In genomic region chr4:62525489-62525811, GRCm38 (mm10) we compare ENCODE assay signal across 7 mouse cellular contexts. TPM values are rescaled to one million over a fixed set of nuclear protein-coding genes. Genes with fewer than 3 reads are reported as not detected.
DNase-seq lines count a peak whose midpoint lies in the region; ATAC-seq and TF ChIP-seq lines count a peak whose summit lies in the region.

No protein-coding gene starts in this region.

- H3K9ac ChIP-seq in lung, embryonic 16.5 days (ENCODE audit: low read length), result peak overlapping the region; percentile 58
- peak overlapping the region; percentile 20; the same call in 1 of the 2 replicates for H3K9ac ChIP-seq in forebrain, embryonic 11.5 days (ENCODE audit: low read length)
- no peak overlapping the region for H3K9ac ChIP-seq in limb, embryonic 14.5 days (ENCODE audit: low read depth, low read length, severe bottlenecking)
- no peak overlapping the region for H3K9ac ChIP-seq in stomach, embryonic 15.5 days

- H3K4me1 ChIP-seq in lung, embryonic 16.5 days (replicated peaks; ENCODE audit: control insufficient read depth, insufficient read depth, low read length), result peaks cover 8% of the 10 kb centered on the region
- H3K4me1 ChIP-seq in forebrain, embryonic 11.5 days (replicated peaks; ENCODE audit: control insufficient read depth, insufficient read depth, low read length), result peaks cover 5% of the 10 kb centered on the region; the same call in 1 of the 2 replicates
- peaks cover 8% of the 10 kb centered on the region; the same call in 1 of the 2 replicates for H3K4me1 ChIP-seq in limb, embryonic 14.5 days (ENCODE audit: control insufficient read depth, insufficient read depth, low read length)
- peaks cover 10% of the 10 kb centered on the region for H3K4me1 ChIP-seq in stomach, embryonic 15.5 days

- H3K27ac ChIP-seq in lung, embryonic 16.5 days (ENCODE audit: low read length), result no peak overlapping the region
- H3K27ac ChIP-seq in forebrain, embryonic 11.5 days (ENCODE audit: low read depth, low read length), result no peak overlapping the region
- H3K27ac ChIP-seq in limb, embryonic 14.5 days (replicated peaks; ENCODE audit: low read depth, low read length), result no peak overlapping the region
- no peak overlapping the region for H3K27ac ChIP-seq in stomach, embryonic 15.5 days

- H3K36me3 ChIP-seq in lung, embryonic 16.5 days (ENCODE audit: control insufficient read depth, insufficient read depth, low read length), result peaks cover 6% of the 10 kb centered on the region
- no peaks in the 10 kb centered on the region for H3K36me3 ChIP-seq in forebrain, embryonic 11.5 days (ENCODE audit: control insufficient read depth, insufficient read depth, low read length)
- peaks cover 10% of the 10 kb centered on the region; the same call in 1 of the 2 replicates for H3K36me3 ChIP-seq in limb, embryonic 14.5 days (ENCODE audit: control insufficient read depth, insufficient read depth, low read length)
- no peaks in the 10 kb centered on the region for H3K36me3 ChIP-seq in stomach, embryonic 15.5 days

- H3K27me3 ChIP-seq in lung, embryonic 16.5 days (ENCODE audit: control insufficient read depth, insufficient read depth, low read depth, low read length), result no peaks in the 10 kb centered on the region
- no peaks in the 10 kb centered on the region for H3K27me3 ChIP-seq in forebrain, embryonic 11.5 days (ENCODE audit: control insufficient read depth, insufficient read depth, low read length)
- H3K27me3 ChIP-seq in limb, embryonic 14.5 days (ENCODE audit: control insufficient read depth, insufficient read depth, low read length), result no peaks in the 10 kb centered on the region
- H3K27me3 ChIP-seq in stomach, embryonic 15.5 days (replicated peaks), result no peaks in the 10 kb centered on the region

- DNase-seq in lung, postnatal 14 days, result no peak
- DNase-seq in forebrain, embryonic 11.5 days (ENCODE audit: low spot score), result no peak
- DNase-seq in limb, embryonic 14.5 days (ENCODE audit: low spot score), result no peak
- no peak for DNase-seq in frontal cortex, postnatal 14 days (ENCODE audit: low spot score in 2 of 2)
- no peak for DNase-seq in frontal cortex, postnatal 10 days (ENCODE audit: low spot score in 2 of 2)

- WGBS in lung, embryonic 16.5 days, result 2% methylated on average over 10 of the region's 10 CpGs
- WGBS in forebrain, embryonic 11.5 days, result under 1% methylated on average over 10 of the region's 10 CpGs
- WGBS in limb, embryonic 14.5 days, result 2% methylated on average over 10 of the region's 10 CpGs
- WGBS in stomach, embryonic 15.5 days, result 2% methylated on average over 10 of the region's 10 CpGs

- no peaks in the 10 kb centered on the region for H3K9me3 ChIP-seq in lung, embryonic 16.5 days (ENCODE audit: control insufficient read depth, low read length)
- H3K9me3 ChIP-seq in forebrain, embryonic 11.5 days (ENCODE audit: control insufficient read depth, low read length), result no peaks in the 10 kb centered on the region
- H3K9me3 ChIP-seq in limb, embryonic 14.5 days (ENCODE audit: control insufficient read depth, low read length), result no peaks in the 10 kb centered on the region
- H3K9me3 ChIP-seq in stomach, embryonic 15.5 days, result no peaks in the 10 kb centered on the region

- no peak for ATAC-seq in lung, embryonic 16.5 days (ENCODE audit: low read depth)
- no peak for ATAC-seq in forebrain, embryonic 11.5 days (replicated peaks; ENCODE audit: low FRiP score)
- no peak for ATAC-seq in limb, embryonic 14.5 days (ENCODE audit: low FRiP score, low read depth)
- no peak for ATAC-seq in stomach, embryonic 15.5 days (ENCODE audit: insufficient read depth, low FRiP score, low read depth)

- no peak for TF ChIP-seq POLR2A in limb, embryonic 14.5 days (IDR thresholded peaks at IDR 0.05; ENCODE audit: borderline replicate concordance, extremely low read depth, insufficient read depth, insufficient read length)

- peak overlapping the region; percentile 48 for H3K4me2 ChIP-seq in lung, embryonic 16.5 days (ENCODE audit: low read depth, low read length)
- peak overlapping the region; percentile 47; the same call in 1 of the 2 replicates for H3K4me2 ChIP-seq in forebrain, embryonic 11.5 days (ENCODE audit: low read depth, low read length, severe bottlenecking)
- H3K4me2 ChIP-seq in limb, embryonic 14.5 days (replicated peaks; ENCODE audit: low read depth, low read length, severe bottlenecking), result peak overlapping the region; percentile 72
- peak overlapping the region; percentile 45 for H3K4me2 ChIP-seq in stomach, embryonic 15.5 days

- peak overlapping the region; percentile 82 for H3K4me3 ChIP-seq in lung, embryonic 16.5 days (ENCODE audit: low read length)
- H3K4me3 ChIP-seq in forebrain, embryonic 11.5 days (ENCODE audit: low read depth, low read length), result peak overlapping the region; percentile 84
- H3K4me3 ChIP-seq in limb, embryonic 14.5 days (replicated peaks; ENCODE audit: low read length), result peak overlapping the region; percentile 56
- H3K4me3 ChIP-seq in stomach, embryonic 15.5 days (replicated peaks), result peak overlapping the region; percentile 77

RNA-seq across cellular contexts. Expression of gene 4933430I17Rik, which starts 0.3 kb away (rescaled TPM):
- polyA plus RNA-seq in lung, embryonic 16.5 days (2015; fragmentation: Nextera tagmentation; extraction: Ambion mirVana), result 0.40 and 0.54 TPM in 2 replicates
- 1.1 and 1.8 TPM in 2 replicates for polyA plus RNA-seq in forebrain, embryonic 11.5 days (2014; fragmentation: Nextera tagmentation; extraction: Ambion mirVana)
- polyA plus RNA-seq in limb, embryonic 14.5 days (2012; rRNA removed), result 0.35 and 0.51 TPM in 2 replicates
- polyA plus RNA-seq in limb, embryonic 14.5 days (2014; fragmentation: Nextera tagmentation; extraction: Ambion mirVana), result 0.14 and 0.54 TPM in 2 replicates
- polyA plus RNA-seq in stomach, embryonic 15.5 days (2015; fragmentation: Nextera tagmentation; extraction: Ambion mirVana), result 0.19 and 0.35 TPM in 2 replicates

RNA-seq across cellular contexts. Expression of gene Pole3, which starts 0.6 kb away (rescaled TPM):
- 79.9 and 83.8 TPM in 2 replicates for polyA plus RNA-seq in lung, embryonic 16.5 days (2015; fragmentation: Nextera tagmentation; extraction: Ambion mirVana)
- 132 and 135 TPM in 2 replicates for polyA plus RNA-seq in forebrain, embryonic 11.5 days (2014; fragmentation: Nextera tagmentation; extraction: Ambion mirVana)
- polyA plus RNA-seq in limb, embryonic 14.5 days (2012; rRNA removed), result 39.8 and 51.4 TPM in 2 replicates
- polyA plus RNA-seq in limb, embryonic 14.5 days (2014; fragmentation: Nextera tagmentation; extraction: Ambion mirVana), result 77.9 and 80.2 TPM in 2 replicates
- polyA plus RNA-seq in stomach, embryonic 15.5 days (2015; fragmentation: Nextera tagmentation; extraction: Ambion mirVana), result 70.9 and 77.3 TPM in 2 replicates

RNA-seq across cellular contexts. Expression of gene Alad, which starts 5.7 kb away (rescaled TPM):
- 141 and 168 TPM in 2 replicates for polyA plus RNA-seq in lung, embryonic 16.5 days (2015; fragmentation: Nextera tagmentation; extraction: Ambion mirVana)
- polyA plus RNA-seq in forebrain, embryonic 11.5 days (2014; fragmentation: Nextera tagmentation; extraction: Ambion mirVana), result 89.3 and 98.2 TPM in 2 replicates
- 57.3 and 66.7 TPM in 2 replicates for polyA plus RNA-seq in limb, embryonic 14.5 days (2012; rRNA removed)
- 90.2 and 97.8 TPM in 2 replicates for polyA plus RNA-seq in limb, embryonic 14.5 days (2014; fragmentation: Nextera tagmentation; extraction: Ambion mirVana)
- polyA plus RNA-seq in stomach, embryonic 15.5 days (2015; fragmentation: Nextera tagmentation; extraction: Ambion mirVana), result 121 and 142 TPM in 2 replicates

RNA-seq across cellular contexts. Expression of gene Hdhd3, which starts 22.2 kb away (rescaled TPM):
- polyA plus RNA-seq in lung, embryonic 16.5 days (2015; fragmentation: Nextera tagmentation; extraction: Ambion mirVana), result 19.1 and 20.9 TPM in 2 replicates
- polyA plus RNA-seq in forebrain, embryonic 11.5 days (2014; fragmentation: Nextera tagmentation; extraction: Ambion mirVana), result 9.1 and 10.1 TPM in 2 replicates
- polyA plus RNA-seq in limb, embryonic 14.5 days (2012; rRNA removed), result 7.6 and 9.0 TPM in 2 replicates
- polyA plus RNA-seq in limb, embryonic 14.5 days (2014; fragmentation: Nextera tagmentation; extraction: Ambion mirVana), result 12.6 and 15.0 TPM in 2 replicates
- polyA plus RNA-seq in stomach, embryonic 15.5 days (2015; fragmentation: Nextera tagmentation; extraction: Ambion mirVana), result 27.3 and 30.7 TPM in 2 replicates

RNA-seq across cellular contexts. Expression of gene Rgs3, which starts 34.2 kb away (rescaled TPM):
- polyA plus RNA-seq in lung, embryonic 16.5 days (2015; fragmentation: Nextera tagmentation; extraction: Ambion mirVana), result 57.4 and 66.1 TPM in 2 replicates
- 33.6 and 39.7 TPM in 2 replicates for polyA plus RNA-seq in forebrain, embryonic 11.5 days (2014; fragmentation: Nextera tagmentation; extraction: Ambion mirVana)
- polyA plus RNA-seq in limb, embryonic 14.5 days (2012; rRNA removed), result 67.6 and 68.2 TPM in 2 replicates
- 37.6 and 40.2 TPM in 2 replicates for polyA plus RNA-seq in limb, embryonic 14.5 days (2014; fragmentation: Nextera tagmentation; extraction: Ambion mirVana)
- 46.8 and 48.0 TPM in 2 replicates for polyA plus RNA-seq in stomach, embryonic 15.5 days (2015; fragmentation: Nextera tagmentation; extraction: Ambion mirVana)

Comparison
In these comparisons a context has a peak if more than half of its experiments do, and no peak if none do; other contexts are left out.
1. H3K9ac ChIP-seq: peak in lung, embryonic 16.5 days (single experiment) and forebrain, embryonic 11.5 days (single experiment); none in limb, embryonic 14.5 days (single experiment) and stomach, embryonic 15.5 days (single experiment).
2. Peak in every context shown above with its lines, with median percentiles within 50 percentile points of each other: H3K4me2 ChIP-seq and H3K4me3 ChIP-seq.